Mouse (Mus musculus) pancreas, adult 10 weeks (tissue): ENCODE data around the gene Nup85. TPM values are rescaled to one million over a fixed set of nuclear protein-coding genes. Genes with fewer than 3 reads are reported as not detected.

ENCODE experiments used
- polyA plus RNA-seq: library from polyadenylated mRNA; stranded (reverse); fragments of 350-450 nt; fragmentation: Illumina TruSeq; extraction: RNeasy Lipid Tissue Mini Kit (QIAGEN cat#74804); gene quantifications from one replicate; pipeline ENCODE4 v1.2.3, GENCODE M21; 2015; ENCODE audit warnings: low read depth, low replicate concordance; ENCODE audit not compliant: insufficient read depth

Gene Nup85
- 28.3 TPM for polyA plus RNA-seq

DNA sequence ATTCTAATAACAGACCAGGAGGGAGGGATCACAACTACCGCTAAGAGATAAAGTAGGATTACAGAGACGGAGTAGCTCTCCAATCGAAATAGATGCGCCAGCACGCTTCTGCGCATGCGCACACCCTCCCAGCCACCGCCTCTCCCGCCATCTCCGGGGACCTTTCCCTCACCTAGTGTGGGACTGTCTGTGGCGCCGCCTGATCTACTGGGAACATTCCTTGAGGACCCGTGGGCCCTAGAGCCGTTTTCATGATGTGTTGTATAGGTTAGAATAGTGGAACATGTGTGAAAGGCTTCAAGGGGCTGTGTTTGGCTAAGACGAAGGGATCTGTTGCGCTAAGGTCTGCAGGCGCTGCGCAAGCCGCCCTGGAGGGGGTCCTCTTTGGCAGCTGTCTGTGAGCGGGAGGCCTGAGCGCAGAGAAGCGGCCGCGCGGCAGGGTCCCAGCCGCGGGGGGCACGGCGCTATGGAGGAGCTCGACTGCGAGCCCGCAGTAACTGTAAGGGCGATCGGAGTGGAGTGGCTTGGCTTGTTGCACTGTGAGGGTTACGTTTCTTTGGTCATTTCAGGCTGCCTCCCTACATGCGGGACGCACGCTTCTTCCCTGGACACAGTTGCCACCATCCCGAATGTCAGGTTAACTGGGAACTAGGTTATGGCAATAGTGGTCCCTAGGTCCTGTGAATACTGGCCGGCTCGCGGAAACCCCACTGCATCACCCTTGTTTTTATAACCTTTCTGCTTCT is at the start of gene Nup85:
Nup85 (plus strand) TSS at position 371 of the 746 bp plus-strand sequence.

GRCm38 (mm10) chr11:115536038-115536681 is 28.1 kb upstream of the Nup85 start, which contains the start of gene Sumo2:
Gene Sumo2, minus strand, starts transcription at chr11:115536276.

GRCm38 (mm10) chr11:115603476-115604303 is 39.5 kb downstream of the Nup85 start, which contains the start of the genes Mrps7 and Gga3:
Gene Mrps7, plus strand, starts transcription at chr11:115603925.
Gene Gga3, minus strand, starts transcription at chr11:115604051.

DNA sequence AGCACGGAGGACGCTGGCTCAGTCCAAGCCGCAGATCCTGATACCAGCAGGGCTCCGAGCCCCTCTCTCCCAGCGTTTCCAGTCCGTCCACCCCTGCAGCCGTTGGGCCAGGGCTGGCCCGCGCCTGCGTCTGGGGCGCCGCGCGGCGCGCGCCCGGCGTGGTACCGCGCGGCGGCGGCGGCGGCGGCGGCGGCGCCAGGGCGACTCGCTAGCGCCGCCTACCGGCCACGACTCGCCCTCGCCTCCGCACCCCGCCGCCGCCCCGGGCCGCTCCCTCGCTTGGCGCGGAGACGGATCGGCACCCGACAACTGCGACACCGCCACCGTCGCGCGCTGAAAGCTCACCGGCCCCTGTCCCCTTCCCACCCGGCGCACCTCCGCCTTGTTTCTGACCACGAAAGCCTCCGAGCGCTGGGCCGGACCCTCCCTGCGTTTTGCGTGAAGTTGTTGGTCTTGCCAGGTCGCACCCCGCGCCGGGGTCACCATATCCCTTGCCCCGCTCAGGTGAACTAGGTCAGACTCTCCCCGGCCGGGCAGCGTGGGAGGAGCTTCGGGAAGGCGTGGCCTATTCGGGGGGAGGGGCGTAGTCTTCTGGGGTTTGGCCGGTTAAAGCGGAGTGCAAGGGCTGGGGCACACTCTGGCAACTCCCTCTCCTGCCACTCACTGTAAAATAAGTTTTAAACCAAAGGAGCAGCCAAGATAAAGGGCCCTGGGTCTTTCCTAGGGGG is 48.3 kb downstream of the Nup85 start, which contains the start of gene Mif4gd:
Mif4gd (minus strand) TSS at position 560 of the 728 bp plus-strand sequence.

DNA sequence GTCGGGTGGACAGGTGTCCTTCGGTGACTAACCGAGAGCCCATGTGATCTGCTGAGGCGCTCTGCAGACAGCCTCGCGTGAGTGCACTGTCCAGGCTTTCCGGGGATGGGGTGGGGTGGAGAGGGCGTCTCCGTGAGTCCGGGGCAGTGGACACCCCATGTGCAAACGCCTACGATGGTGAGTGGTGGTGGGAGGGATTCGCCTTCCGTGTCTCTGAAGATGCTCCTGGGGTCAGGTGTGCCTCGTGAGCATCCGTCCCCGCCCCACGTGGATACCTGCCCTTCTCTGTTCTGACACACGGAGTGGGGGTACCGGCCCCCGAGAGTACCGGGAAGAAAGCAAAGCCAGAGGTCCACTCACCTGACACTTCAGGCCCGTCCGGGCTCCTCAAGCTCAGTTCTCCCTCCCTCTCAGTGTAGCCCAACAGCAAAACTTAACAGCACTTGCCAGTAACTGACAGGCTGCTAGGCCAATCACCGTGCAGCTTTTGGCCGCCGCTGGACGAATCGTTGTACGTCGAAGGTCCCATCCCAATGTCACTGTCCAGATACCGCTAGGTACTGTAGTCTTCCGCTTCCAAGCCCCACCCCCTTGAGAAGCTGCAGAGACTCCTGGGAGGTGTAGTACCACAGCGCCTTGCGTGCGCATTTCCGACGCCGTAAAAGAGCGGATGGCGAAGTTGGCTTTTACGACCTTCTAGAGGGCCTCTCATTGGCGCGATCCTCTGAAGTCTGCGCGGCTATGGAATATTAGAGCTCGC is 63.7 kb downstream of the Nup85 start, which contains the start of gene Slc25a19:
Slc25a19 (minus strand) TSS at position 591 of the 760 bp plus-strand sequence.

Other genes starting within 250 kb of the Nup85 start
- gene Ush1g, start 242.4 kb upstream of the Nup85 start, polyA plus RNA-seq = not detected
- gene Otop3, start 229.7 kb upstream of the Nup85 start, polyA plus RNA-seq = not detected
- 44.2 TPM for gene Hid1, start 196.7 kb upstream of the Nup85 start, polyA plus RNA-seq
- 2.5 TPM for gene Cdr2l, start 182.5 kb upstream of the Nup85 start, polyA plus RNA-seq
- 26.4 TPM for gene Mrpl58, start 160.7 kb upstream of the Nup85 start, polyA plus RNA-seq
- gene Atp5h, start 144.5 kb upstream of the Nup85 start, polyA plus RNA-seq = 161 TPM
- 19.3 TPM for gene Kctd2, start 144.3 kb upstream of the Nup85 start, polyA plus RNA-seq
- gene Trim80, start 123.9 kb upstream of the Nup85 start, polyA plus RNA-seq = not detected
- 2.6 TPM for gene Slc16a5, start 102.0 kb upstream of the Nup85 start, polyA plus RNA-seq
- gene Armc7, start 88.8 kb upstream of the Nup85 start, polyA plus RNA-seq = 1.3 TPM
- gene Nt5c, start 72.6 kb upstream of the Nup85 start, polyA plus RNA-seq = 14.2 TPM
- 22.4 TPM for gene Jpt1, start 50.0 kb upstream of the Nup85 start, polyA plus RNA-seq
- 54.9 TPM for gene Sumo2, start 28.2 kb upstream of the Nup85 start, polyA plus RNA-seq
- 16.0 TPM for gene Mrps7, start 39.5 kb downstream of the Nup85 start, polyA plus RNA-seq
- gene Gga3, start 39.6 kb downstream of the Nup85 start, polyA plus RNA-seq = 10.9 TPM
- 27.7 TPM for gene Mif4gd, start 48.5 kb downstream of the Nup85 start, polyA plus RNA-seq
- gene Slc25a19, start 63.9 kb downstream of the Nup85 start, polyA plus RNA-seq = 8.3 TPM
- 10.1 TPM for gene Grb2, start 144.2 kb downstream of the Nup85 start, polyA plus RNA-seq
- gene Tmem94, start 201.0 kb downstream of the Nup85 start, polyA plus RNA-seq = 5.9 TPM
- gene Caskin2, start 249.2 kb downstream of the Nup85 start, polyA plus RNA-seq = 13.3 TPM